Mouse (Mus musculus) right cerebral cortex, postnatal 36 days (tissue): ENCODE data around the gene Tspan18.
A peak's percentile ranks its signal among the peaks of the same experiment; 100 is the strongest.

Source experiments
- DNase-seq, 2 experiments: peaks; one replicate each; pipeline ENCODE4 v3.0.0; 2022; ENCODE audit warnings: low spot score in 2 of 2, mixed read lengths in 1 of 2

Tspan18 gene

DNA sequence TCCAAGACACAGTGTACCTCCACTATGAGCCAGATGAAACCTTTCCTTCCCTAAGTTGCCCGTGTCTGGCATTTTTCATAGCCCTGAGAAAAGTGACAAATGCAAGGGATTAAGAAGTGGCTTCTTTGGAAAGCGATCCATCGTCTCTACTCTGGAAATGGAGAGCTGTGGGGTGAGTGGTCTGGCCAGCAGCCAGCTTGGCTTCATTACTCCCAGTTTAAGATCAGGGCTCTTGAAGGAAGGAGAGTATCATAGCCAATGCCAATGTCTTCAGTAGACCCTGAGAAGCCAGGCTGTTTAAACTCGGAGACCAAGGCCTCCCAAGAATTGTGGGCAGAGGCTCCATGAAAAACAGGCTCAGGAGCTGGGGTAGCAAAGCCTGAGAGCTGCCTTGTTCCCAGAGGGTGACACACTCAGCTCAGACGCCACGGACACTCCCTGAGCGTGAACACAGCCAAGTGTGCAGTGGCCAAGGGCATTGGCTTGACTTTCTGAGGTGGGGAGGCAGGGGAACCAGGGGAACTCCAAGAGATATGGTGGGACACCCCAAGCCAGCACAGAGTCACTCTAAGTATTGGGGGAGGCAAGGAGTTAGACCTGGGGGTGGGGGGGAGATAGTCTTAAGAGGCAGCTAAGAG is 115.8 kb downstream of the Tspan18 start:
- DNase-seq: no peak

GRCm38 (mm10) chr2:93217015-93217414 is 117.3 kb downstream of the Tspan18 start:
- peak; percentile 76 to 78 for DNase-seq

- DNase-seq: no peak
These were observed 118.5 kb downstream of the Tspan18 start for GRCm38 (mm10) chr2:93215790-93216189.

DNA sequence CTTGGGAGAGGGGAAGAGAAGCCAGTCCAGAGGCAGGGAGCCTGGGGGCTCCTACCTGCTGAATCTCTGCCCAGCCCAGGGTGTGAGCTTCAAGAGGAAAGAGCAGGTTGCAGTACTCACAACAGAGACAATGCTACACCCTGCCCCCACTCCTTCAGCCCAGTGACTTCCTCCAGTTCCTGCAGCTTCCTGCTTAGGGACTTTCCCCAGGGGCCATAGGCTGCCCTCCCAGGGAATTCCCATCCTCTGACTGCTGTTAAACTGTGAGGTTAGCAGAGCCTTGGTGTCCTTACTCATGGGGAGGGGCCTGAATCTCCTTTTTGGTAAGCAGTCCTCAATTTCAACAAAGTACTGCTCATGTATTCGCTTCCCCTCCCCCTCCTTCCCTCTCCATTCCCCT is 120.1 kb downstream of the Tspan18 start:
- DNase-seq: no peak

DNA sequence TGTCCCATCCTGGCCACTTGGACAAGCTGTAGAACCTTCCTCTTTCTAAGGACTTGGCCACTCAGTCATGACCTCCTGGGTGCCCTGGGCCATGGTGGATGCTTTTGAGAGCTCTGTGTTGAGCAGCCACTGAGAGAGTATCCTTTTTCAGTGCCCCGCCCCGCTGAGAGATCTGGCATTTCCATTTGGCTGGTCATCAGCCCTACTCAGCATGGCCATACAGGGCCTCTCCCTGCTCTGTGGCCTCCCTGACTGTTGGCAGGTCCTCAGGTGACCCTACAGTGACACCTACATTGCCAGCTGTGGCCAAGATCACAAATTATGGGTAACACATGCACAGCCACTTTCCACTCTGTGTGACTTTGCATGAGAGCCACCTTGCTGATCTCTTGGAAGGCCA is 121.4 kb downstream of the Tspan18 start:
- DNase-seq: no peak

- no peak for DNase-seq
These were observed 121.9 kb downstream of the Tspan18 start for GRCm38 (mm10) chr2:93212386-93212785.

DNA sequence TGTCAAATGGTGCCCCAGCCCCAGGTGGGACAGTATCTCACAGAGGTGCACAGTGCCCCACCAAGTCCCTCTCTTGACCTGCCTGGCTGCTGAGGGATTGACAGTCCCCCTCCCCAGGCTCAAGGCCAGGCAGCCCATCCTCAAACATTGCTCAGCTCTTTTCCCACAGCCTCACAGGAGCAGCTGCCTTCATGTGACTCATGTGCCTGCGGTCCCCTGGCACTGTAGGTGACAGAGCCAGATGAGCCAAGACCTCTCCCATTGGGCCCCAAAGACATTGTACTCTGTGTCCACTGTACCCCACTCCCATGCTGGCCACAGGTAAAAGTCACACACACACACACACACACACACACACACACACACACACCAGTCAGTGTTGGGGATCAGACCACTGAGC is 128.2 kb downstream of the Tspan18 start:
- DNase-seq: no peak

DNA sequence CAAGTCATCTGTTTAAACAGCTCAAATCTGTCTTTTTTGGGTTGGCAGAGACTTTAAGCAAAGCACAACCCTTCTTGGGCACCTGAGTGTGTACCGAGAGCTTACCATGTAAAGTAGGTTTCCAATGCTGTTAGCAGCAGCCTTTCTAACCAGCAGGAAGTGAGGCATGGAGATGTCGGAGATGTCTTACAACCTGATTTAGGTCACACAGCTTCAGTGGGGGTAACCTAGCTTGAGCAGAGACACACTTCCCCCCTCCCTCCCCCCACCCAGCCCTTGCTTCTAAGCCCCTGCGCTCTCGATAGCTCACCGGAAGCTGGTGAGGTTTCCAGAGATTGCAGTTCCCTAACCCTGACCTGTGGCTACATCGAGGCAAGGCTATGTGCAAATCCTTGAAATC is 129.7 kb downstream of the Tspan18 start:
- no peak for DNase-seq

DNA sequence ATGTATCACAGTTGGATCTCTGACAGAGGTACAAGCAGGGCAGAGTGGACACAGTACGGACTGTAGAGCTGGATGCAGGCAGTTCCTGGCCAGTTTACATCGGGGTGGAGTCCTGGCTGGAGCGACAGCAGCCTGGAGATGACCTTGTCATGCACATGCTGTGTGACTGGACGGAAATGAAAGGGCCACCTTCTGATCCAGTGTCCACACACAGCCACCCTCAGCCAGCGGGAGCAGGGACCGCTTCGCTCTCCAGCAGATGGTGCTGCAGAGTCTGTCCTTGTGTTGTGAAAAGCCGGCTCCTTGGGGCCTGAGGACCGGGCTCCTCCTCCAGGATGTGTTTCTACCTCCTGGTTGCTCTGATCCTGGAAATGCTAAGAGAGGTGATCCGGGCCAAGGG is 130.6 kb downstream of the Tspan18 start:
- peak in 1 of 2 experiments; percentile 38 for DNase-seq

GRCm38 (mm10) chr2:93202782-93203181 is 131.5 kb downstream of the Tspan18 start:
- DNase-seq: no peak

GRCm38 (mm10) chr2:93201997-93202396 is 132.3 kb downstream of the Tspan18 start:
- DNase-seq: no peak

- no peak for DNase-seq
These were observed 133.5 kb downstream of the Tspan18 start for GRCm38 (mm10) chr2:93200681-93201340.

DNA sequence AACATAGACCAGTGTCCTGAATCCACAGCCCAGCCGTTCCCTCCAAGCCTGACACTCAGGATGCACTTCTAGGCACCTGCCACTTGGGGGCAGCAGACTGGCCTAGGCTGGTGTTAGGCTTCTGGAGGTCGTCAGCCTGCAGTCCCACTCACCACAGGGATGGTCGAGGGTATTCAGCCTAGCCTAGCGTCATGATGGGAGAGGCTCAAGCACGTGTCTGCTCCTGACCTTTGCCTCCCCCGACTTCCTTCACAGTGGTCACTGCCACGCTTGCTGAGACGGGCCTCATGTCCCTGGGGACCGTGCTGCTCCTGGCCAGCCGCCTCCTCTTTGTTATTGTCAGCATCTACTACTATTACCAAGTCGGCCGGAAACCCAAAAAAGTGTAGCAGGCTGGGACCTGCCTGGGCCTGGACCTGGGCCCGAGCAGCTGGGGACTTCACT is 134.8 kb downstream of the Tspan18 start:
- no peak for DNase-seq

DNA sequence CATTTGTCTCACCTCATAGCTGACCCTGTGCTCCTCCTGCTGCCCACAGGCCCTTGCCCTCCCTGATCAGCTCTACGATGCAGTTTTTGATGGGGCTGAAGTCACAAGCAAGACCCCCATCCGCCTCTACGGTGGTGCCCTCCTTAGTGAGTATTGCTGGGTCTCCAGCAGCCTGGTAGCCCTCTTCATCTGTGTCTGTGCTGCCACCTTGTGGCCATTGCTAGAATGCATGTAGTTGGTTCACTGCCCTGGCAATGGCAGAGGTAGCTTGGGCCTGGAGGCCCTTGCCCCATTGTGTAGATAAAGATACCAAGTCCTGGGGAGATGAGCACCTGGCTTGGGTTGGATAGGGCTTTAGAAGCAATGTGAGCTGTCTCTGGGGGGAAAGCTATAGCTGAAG is 135.5 kb downstream of the Tspan18 start:
- DNase-seq: peak; percentile 69 to 77

DNA sequence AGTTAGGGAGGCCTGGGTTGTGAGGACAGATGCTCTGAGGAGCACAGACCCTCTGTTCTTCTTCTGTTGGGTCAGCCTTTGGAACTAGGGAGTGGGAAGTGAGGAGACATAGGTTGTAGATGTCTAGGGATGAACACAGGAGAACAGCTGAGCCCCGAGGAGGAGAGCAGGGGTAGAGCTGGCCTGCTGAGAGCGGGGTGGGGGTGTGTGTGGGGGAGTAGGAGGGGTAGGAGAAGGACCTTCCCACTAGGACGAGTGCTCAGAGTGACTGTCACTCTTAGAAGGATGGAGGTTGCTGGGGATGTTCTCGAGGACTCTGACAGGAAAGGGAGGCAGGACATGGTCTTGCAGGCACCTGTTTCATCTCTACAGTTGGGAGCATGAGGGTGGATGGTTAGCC is 140.5 kb downstream of the Tspan18 start:
- DNase-seq: no peak

DNA sequence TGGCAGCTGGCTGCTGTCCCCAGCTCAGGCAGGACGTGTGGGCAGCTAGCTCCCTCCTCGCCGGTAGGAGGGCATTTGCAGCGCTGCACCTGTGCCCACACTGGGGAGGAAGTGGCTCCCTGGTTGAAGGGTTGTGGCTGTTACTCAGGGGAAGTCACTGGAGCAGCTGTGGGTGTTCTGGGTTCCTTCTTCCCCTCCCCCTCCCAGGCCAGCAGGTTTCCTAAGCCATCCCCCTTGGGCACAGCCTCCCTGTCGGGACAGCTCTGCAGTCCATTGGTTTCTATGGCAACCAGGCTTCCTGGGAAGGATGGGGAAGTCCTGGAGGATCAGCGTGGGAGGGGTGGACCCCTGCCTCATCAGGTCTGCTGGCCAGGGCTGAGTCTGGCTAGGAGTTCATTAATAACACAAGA is 141.6 kb downstream of the Tspan18 start:
- no peak for DNase-seq

DNA sequence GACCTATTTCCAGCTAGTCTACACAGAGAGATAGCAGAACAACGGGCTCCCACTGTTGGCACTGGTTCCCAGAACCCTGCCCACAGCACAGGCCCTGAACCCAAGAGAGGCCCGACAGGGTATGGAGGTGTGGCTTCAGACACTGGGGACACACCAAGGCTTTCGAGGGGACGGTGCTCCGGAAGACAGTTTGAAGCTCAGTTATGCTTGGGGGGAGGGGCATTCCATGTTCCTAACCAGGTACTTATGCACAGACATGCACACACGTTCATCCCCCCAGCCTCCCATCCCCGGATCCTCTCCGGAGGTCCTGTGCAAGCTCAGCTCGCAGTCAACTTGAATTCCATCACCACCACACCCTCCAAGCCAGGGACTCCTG is 142.1 kb downstream of the Tspan18 start:
- DNase-seq: no peak

DNA sequence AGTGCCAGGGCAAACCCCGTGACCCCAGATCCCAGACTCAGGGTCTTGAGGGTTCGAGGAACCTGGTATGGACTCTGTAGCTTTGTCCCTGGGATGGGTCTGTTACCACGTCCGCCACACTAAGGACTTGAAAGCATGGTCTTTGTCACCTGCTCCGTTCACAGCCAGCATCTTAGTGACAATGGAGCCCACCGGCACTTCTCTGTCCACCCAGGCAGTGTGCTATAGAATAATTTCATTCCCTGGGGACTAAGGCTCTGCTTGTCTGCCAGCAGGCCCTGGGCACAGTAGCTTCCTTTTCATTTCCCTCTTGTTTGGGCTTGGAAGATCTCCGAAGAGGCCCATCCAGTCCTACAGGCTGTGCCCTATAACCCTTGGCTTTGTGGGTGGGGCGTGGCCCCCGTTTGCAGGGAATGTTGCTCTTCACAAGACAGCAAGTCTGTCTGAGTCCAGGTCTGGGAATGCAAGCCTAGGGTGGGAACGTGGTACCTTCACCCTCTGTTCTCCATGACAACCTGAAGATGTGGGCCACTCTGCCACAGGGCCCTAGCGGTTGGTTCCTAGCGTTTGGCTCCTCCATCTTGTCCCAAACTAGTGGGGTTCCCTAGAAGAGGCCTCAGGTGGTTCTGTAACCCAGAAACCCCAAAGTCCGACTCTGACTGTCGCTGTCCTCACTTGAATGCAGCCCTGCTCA is 142.7 kb downstream of the Tspan18 start:
- no peak for DNase-seq

DNA sequence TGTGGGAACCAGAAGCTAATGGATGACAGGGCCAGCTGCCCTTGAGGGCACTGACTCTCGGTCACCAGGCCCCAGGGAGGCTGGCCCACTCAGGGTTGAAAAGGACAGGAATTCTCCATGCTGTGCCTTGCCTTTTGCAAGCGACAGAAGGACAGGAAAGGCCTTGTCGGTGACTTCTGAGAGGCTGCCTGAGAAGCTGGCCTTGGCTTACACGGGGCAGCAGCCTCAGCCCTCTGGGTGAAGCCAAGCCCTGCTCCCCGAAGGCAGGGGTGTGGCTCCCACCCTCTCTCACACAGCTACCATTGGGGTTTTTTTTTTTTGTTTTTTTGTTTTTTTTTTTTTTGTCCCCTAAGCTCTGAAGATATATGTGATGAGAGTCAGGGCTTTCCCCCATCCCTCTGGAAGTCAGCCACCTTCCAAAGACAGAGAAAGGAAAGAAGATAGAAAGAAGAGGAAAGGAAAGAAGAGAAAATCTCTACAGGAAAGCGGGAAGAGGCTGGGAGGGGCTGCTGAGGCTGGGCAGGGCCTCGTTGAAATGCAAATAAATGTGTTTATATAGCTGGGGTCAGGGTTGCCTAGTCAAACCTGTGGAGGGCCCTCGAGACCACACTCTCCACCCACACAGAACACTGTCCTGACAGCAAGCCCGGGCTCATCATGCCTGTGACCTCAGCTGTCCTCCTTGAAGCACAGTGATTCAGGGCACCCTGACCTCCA is 143.4 kb downstream of the Tspan18 start:
- DNase-seq: no peak

- no peak for DNase-seq
These were observed 145.4 kb downstream of the Tspan18 start for GRCm38 (mm10) chr2:93188761-93189458.

- DNase-seq: no peak
These were observed 146.1 kb downstream of the Tspan18 start for GRCm38 (mm10) chr2:93188020-93188760.
